Mouse (Mus musculus) CH12.LX (cell line): ENCODE data around the gene Fam168a.

Experiments
- CTCF ChIP-seq, 2 experiments: IDR thresholded peaks in 1 of 2; conservative IDR thresholded peaks in 1 of 2; 2 replicates each; pipeline ENCODE4 v1.5.1; 2011 to 2012; ENCODE audit warnings: low read depth in 2 of 2, low read length in 2 of 2, improper control_type of control experiment in 1 of 2, inconsistent platforms in 1 of 2, mild to moderate bottlenecking in 1 of 2, moderate library complexity in 1 of 2
- IRF4 ChIP-seq: IDR thresholded peaks from 2 replicates; pipeline ENCODE4 v1.6.1; 2014; ENCODE audit warnings: low read depth, mild to moderate bottlenecking, inconsistent platforms, low read length, improper control_type of control experiment
- NRF1 ChIP-seq: IDR thresholded peaks from 2 replicates; pipeline ENCODE4 v1.6.1; 2014; ENCODE audit warnings: low read depth, mild to moderate bottlenecking, inconsistent platforms, low read length, improper control_type of control experiment, moderate library complexity
- POLR2A ChIP-seq: IDR thresholded peaks from 2 replicates; pipeline ENCODE4 v1.6.1; 2011; ENCODE audit warnings: low read depth, mild to moderate bottlenecking, improper control_type of control experiment, low read length
- ZKSCAN1 ChIP-seq: IDR thresholded peaks from 2 replicates; pipeline ENCODE4 v1.6.1; 2012; ENCODE audit warnings: low read depth, inconsistent platforms, low read length, improper control_type of control experiment, borderline replicate concordance

- no peak for TF ChIP-seq CTCF (conservative IDR thresholded peaks at IDR 0.05 in 1 of 2, IDR thresholded peaks at IDR 0.05 in 1 of 2; ENCODE audit: low read depth in 2 of 2, low read length in 2 of 2)
- no peak for TF ChIP-seq ZKSCAN1
- TF ChIP-seq POLR2A, result no peak
- no peak for TF ChIP-seq IRF4
- TF ChIP-seq NRF1, result no peak
These were observed 110.5 kb downstream of the Fam168a start for GRCm38 (mm10) chr7:100816759-100817441.
